Mouse (Mus musculus) CH12.LX (cell line): ENCODE measurements around the gene Nectin2. TPM values are rescaled to one million over a fixed set of nuclear protein-coding genes. Genes with fewer than 3 reads are reported as not detected.
A peak's percentile ranks its signal among the peaks of the same experiment; 100 is the strongest.
"Not testable (repeated sequence)": the region's sequence is repeated elsewhere in the genome, so short reads cannot be mapped to it uniquely, and the experiment has no call there.

Experiments used
- DNase-seq: peaks from one replicate; pipeline ENCODE4 v3.0.0-alpha.2; 2013; ENCODE audit errors: extremely low read depth
- H3K27ac ChIP-seq: 2 replicates; pipeline ENCODE4 v1.5.1; 2012; ENCODE audit warnings: low read depth, mild to moderate bottlenecking, control low read depth, moderate library complexity; ENCODE audit not compliant: insufficient read depth
- H3K27me3 ChIP-seq: replicated peaks from 2 replicates; pipeline ENCODE3; 2012; ENCODE audit warnings: inconsistent platforms
- H3K36me3 ChIP-seq, 2 experiments: replicated peaks in 1 of 2; 2 replicates each; pipeline versions ENCODE3 to v1.6.1; 2012; ENCODE audit warnings: inconsistent platforms in 1 of 2, low read length in 1 of 2, mild to moderate bottlenecking in 1 of 2, mixed read lengths in 1 of 2, moderate library complexity in 1 of 2; ENCODE audit not compliant: control insufficient read depth in 1 of 2, insufficient read depth in 1 of 2
- H3K4me1 ChIP-seq, 2 experiments: 2 replicates each; pipeline ENCODE4 v1.6.1; 2012; ENCODE audit warnings: inconsistent platforms in 1 of 2, moderate library complexity in 1 of 2; ENCODE audit not compliant: insufficient read depth in 2 of 2, control insufficient read depth in 1 of 2
- H3K4me2 ChIP-seq: 2 replicates; pipeline ENCODE4 v1.6.1; 2012; ENCODE audit warnings: low read depth, mild to moderate bottlenecking, control low read depth; ENCODE audit not compliant: poor library complexity, insufficient read depth, severe bottlenecking
- H3K4me3 ChIP-seq, 3 experiments: fragments of 150-350 bp in 1 of 3; sonication (generic) in 1 of 3; replicated peaks in 1 of 3; 2 replicates each; pipeline versions ENCODE3 to v1.5.1; 2011 to 2012; ENCODE audit warnings: low read depth in 2 of 3, low read length in 2 of 3, mild to moderate bottlenecking in 2 of 3, moderate library complexity in 2 of 3, control low read depth in 1 of 3, improper control_type of control experiment in 1 of 3, inconsistent platforms in 1 of 3, mixed read lengths in 1 of 3; ENCODE audit not compliant: poor library complexity in 1 of 3
- H3K79me2 ChIP-seq: replicated peaks from 2 replicates; pipeline ENCODE4 v1.6.1; 2012; ENCODE audit warnings: mild to moderate bottlenecking, moderate library complexity; ENCODE audit not compliant: control insufficient read depth, poor library complexity, insufficient read depth, severe bottlenecking; ENCODE audit errors: extremely low read depth
- H3K9ac ChIP-seq: 2 replicates; pipeline ENCODE4 v1.6.1; 2012; ENCODE audit warnings: low read depth, mild to moderate bottlenecking, control low read depth, moderate library complexity; ENCODE audit not compliant: insufficient read depth
- H3K9me3 ChIP-seq: replicated peaks from 2 replicates; pipeline ENCODE3; 2012; ENCODE audit warnings: low read length, inconsistent platforms, mixed read lengths
- BHLHE40 ChIP-seq: IDR thresholded peaks from 2 replicates; pipeline ENCODE4 v1.6.1; 2011; ENCODE audit warnings: mild to moderate bottlenecking, low read depth, low read length, improper control_type of control experiment
- CHD1 ChIP-seq: IDR thresholded peaks from 2 replicates; pipeline ENCODE4 v1.6.1; 2012; ENCODE audit warnings: low read depth, low read length, improper control_type of control experiment, inconsistent platforms
- CHD2 ChIP-seq: IDR thresholded peaks from 2 replicates; pipeline ENCODE4 v1.6.1; 2011; ENCODE audit warnings: low read length, improper control_type of control experiment
- ELF1 ChIP-seq: IDR thresholded peaks from 2 replicates; pipeline ENCODE4 v1.6.1; 2014; ENCODE audit warnings: low read depth, mild to moderate bottlenecking, inconsistent platforms, low read length, improper control_type of control experiment
- GABPA ChIP-seq: IDR thresholded peaks from 2 replicates; pipeline ENCODE4 v1.6.1; 2012; ENCODE audit warnings: low read depth, low read length, improper control_type of control experiment, inconsistent platforms; ENCODE audit not compliant: insufficient replicate concordance
- HCFC1 ChIP-seq: IDR thresholded peaks from 2 replicates; pipeline ENCODE4 v1.6.1; 2012; ENCODE audit warnings: low read depth, mild to moderate bottlenecking, inconsistent platforms, low read length, improper control_type of control experiment
- IRF4 ChIP-seq: IDR thresholded peaks from 2 replicates; pipeline ENCODE4 v1.6.1; 2014; ENCODE audit warnings: low read depth, mild to moderate bottlenecking, inconsistent platforms, low read length, improper control_type of control experiment
- JUN ChIP-seq: IDR thresholded peaks from 2 replicates; pipeline ENCODE4 v1.6.1; 2011; ENCODE audit warnings: low read depth, mild to moderate bottlenecking, low read length, improper control_type of control experiment, moderate library complexity; ENCODE audit not compliant: insufficient read depth
- JUND ChIP-seq: conservative IDR thresholded peaks from 2 replicates; pipeline ENCODE4 v1.6.1; 2011; ENCODE audit warnings: low read depth, low read length, improper control_type of control experiment
- KAT2A ChIP-seq: IDR thresholded peaks from 2 replicates; pipeline ENCODE4 v1.6.1; 2012; ENCODE audit warnings: low read length, improper control_type of control experiment, inconsistent platforms; ENCODE audit not compliant: insufficient replicate concordance
- MAZ ChIP-seq: IDR thresholded peaks from 2 replicates; pipeline ENCODE4 v1.6.1; 2012; ENCODE audit warnings: low read depth, mild to moderate bottlenecking, inconsistent platforms, low read length, improper control_type of control experiment, moderate library complexity
- MXI1 ChIP-seq: IDR thresholded peaks from 2 replicates; pipeline ENCODE4 v1.6.1; 2011; ENCODE audit warnings: mild to moderate bottlenecking, low read depth, low read length, improper control_type of control experiment
- MYC ChIP-seq: IDR thresholded peaks from 2 replicates; pipeline ENCODE4 v1.6.1; 2011; ENCODE audit warnings: low read depth, mild to moderate bottlenecking, improper control_type of control experiment, low read length
- NELFE ChIP-seq: IDR thresholded peaks from 2 replicates; pipeline ENCODE4 v1.6.1; 2011; ENCODE audit warnings: low read depth, low read length, improper control_type of control experiment
- NRF1 ChIP-seq: IDR thresholded peaks from 2 replicates; pipeline ENCODE4 v1.6.1; 2014; ENCODE audit warnings: low read depth, mild to moderate bottlenecking, inconsistent platforms, low read length, improper control_type of control experiment, moderate library complexity
- POLR2A ChIP-seq: IDR thresholded peaks from 2 replicates; pipeline ENCODE4 v1.6.1; 2011; ENCODE audit warnings: low read depth, mild to moderate bottlenecking, improper control_type of control experiment, low read length
- POLR2AphosphoS2 ChIP-seq: IDR thresholded peaks from 2 replicates; pipeline ENCODE4 v1.6.1; 2011; ENCODE audit warnings: low read depth, low read length, improper control_type of control experiment
- RAD21 ChIP-seq: IDR thresholded peaks from 2 replicates; pipeline ENCODE4 v1.6.1; 2011; ENCODE audit warnings: low read depth, mild to moderate bottlenecking, low read length, improper control_type of control experiment, moderate library complexity
- RCOR1 ChIP-seq: conservative IDR thresholded peaks from 2 replicates; pipeline ENCODE4 v1.6.1; 2012; ENCODE audit warnings: low read depth, mild to moderate bottlenecking, inconsistent platforms, low read length, improper control_type of control experiment
- SIN3A ChIP-seq: IDR thresholded peaks from 2 replicates; pipeline ENCODE4 v1.6.1; 2012; ENCODE audit warnings: low read length, improper control_type of control experiment, inconsistent platforms
- TBP ChIP-seq: conservative IDR thresholded peaks from 2 replicates; pipeline ENCODE4 v1.6.1; 2011; ENCODE audit warnings: low read depth, low read length, improper control_type of control experiment
- TCF12 ChIP-seq: IDR thresholded peaks from 2 replicates; pipeline ENCODE4 v1.6.1; 2014; ENCODE audit warnings: low read depth, mild to moderate bottlenecking, inconsistent platforms, low read length, improper control_type of control experiment
- USF1 ChIP-seq: IDR thresholded peaks from 2 replicates; pipeline ENCODE4 v1.6.1; 2014; ENCODE audit warnings: low read depth, mild to moderate bottlenecking, inconsistent platforms, low read length, improper control_type of control experiment
- ZC3H11A ChIP-seq: IDR thresholded peaks from 2 replicates; pipeline ENCODE4 v1.6.1; 2012; ENCODE audit warnings: low read depth, mild to moderate bottlenecking, inconsistent platforms, low read length, improper control_type of control experiment
- ZKSCAN1 ChIP-seq: IDR thresholded peaks from 2 replicates; pipeline ENCODE4 v1.6.1; 2012; ENCODE audit warnings: low read depth, inconsistent platforms, low read length, improper control_type of control experiment, borderline replicate concordance
- ZMIZ1 ChIP-seq: IDR thresholded peaks from 2 replicates; pipeline ENCODE4 v1.6.1; 2012; ENCODE audit warnings: low read depth, mild to moderate bottlenecking, inconsistent platforms, low read length, improper control_type of control experiment
- dilution Hi-C: fragments of 300-500 bp; cut with MboI; formaldehyde crosslinking; loops from 2 replicates; pipeline ENCODE4 v1.14.3; 2020; ENCODE audit warnings: low sequenced_read_pairs; ENCODE audit not compliant: extremely low pct_unique_long_range_greater_than_20kb, extremely low pct_ligation_motif_present
- in situ Hi-C: fragments of 300-500 bp; cut with MboI; formaldehyde crosslinking; loops from 3 replicates; pipeline ENCODE4 v1.14.3; 2019; ENCODE audit warnings: low sequenced_read_pairs, low pct_ligation_motif_present, low pct_unique_long_range_greater_than_20kb, mixed read lengths
- polyA plus RNA-seq: library from polyadenylated mRNA; unstranded; fragments of >175 nt; gene quantifications from 2 replicates; pipeline ENCODE4 v1.2.1, GENCODE M21; 2012; ENCODE audit warnings: low read depth; ENCODE audit not compliant: insufficient read length
- total RNA-seq, 2 experiments: library from RNA; depleted of rRNA; stranded (reverse); fragments of 300-350 nt in 1 of 2; fragments of >200 nt in 1 of 2; gene quantifications; 2 replicates each; pipeline ENCODE4 v1.2.3; 2012 to 2014

Gene Nectin2
- total and polyA plus RNA-seq, 3 experiments, result 3.0 to 14.1 (median 6.3) TPM

- no peak; the same call in none of the 2 replicates for TF ChIP-seq MYC
Measured at GRCm38 (mm10) chr7:19792701-19793630, 42.7 kb upstream of the Nectin2 start (continued).

DNA sequence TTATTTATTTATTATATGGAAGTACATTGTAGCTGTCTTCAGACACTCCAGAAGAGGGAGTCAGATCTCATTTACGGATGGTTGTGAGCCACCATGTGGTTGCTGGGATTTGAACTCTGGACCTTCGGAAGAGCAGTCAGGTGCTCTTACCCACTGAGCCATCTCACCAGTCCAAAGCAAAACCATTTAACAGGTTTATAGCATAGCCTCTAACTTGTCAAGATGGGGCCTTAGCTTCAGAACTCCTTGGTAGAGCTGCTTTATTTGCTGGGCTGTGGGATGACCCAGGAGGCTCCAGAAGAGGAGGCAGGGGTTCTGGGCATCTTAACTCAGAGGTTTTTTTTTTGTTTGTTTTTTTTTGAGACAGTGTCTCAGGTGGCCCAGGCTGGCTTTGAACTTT, 41.2 kb upstream of the Nectin2 start:
- in situ Hi-C loops, H3K4me2 ChIP-seq, H3K27ac ChIP-seq, H3K4me3 ChIP-seq, H3K79me2 ChIP-seq, H3K9me3 ChIP-seq, DNase-seq, dilution Hi-C loops, H3K9ac ChIP-seq, H3K27me3 ChIP-seq: not testable (repeated sequence)
- peaks cover 16 to 54% of the 10 kb centered on the region in 2 experiments for H3K4me1 ChIP-seq
- H3K36me3 ChIP-seq, result peaks cover 0 to 10% of the 10 kb centered on the region in 2 experiments
- TF ChIP-seq TBP, result peak; percentile 67; the same call in 1 of the 2 replicates

DNA sequence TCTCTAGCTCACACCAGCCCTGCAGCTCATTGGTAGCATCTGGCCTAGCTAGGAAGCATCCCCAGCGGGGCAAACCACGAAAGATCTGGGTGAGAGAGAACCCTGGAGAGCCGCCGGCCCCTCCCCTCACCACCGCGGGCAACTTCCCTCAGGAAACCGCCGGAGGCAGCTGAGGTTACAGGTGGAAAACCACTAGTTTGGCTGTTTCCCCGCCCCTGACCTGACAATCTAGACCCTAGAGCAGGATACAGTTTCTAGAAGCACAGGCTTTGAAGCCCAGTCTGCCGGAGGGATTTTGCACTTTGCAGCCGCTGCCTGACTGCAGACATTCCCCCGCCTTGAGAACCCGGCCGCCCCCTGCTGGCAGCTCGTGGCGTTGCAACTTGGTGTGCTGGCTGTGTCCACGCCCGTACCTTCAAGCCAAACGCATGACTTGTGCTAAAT, 39.6 kb upstream of the Nectin2 start:
- H3K27me3 ChIP-seq, result peaks cover 4% of the 10 kb centered on the region
- peak overlapping the region; percentile 42 for H3K4me2 ChIP-seq
- H3K27ac ChIP-seq, result no peak overlapping the region
- DNase-seq, result peak; percentile 87
- dilution Hi-C loops, result no loop called here
- peaks cover 0 to 13% of the 10 kb centered on the region in 2 experiments for H3K36me3 ChIP-seq
- in situ Hi-C loops, result loop anchor here (5.0 kb wide), 1 partner anchor 38 kb away; the partner anchor contains the start of gene Nectin2
- H3K79me2 ChIP-seq, result no peaks in the 10 kb centered on the region
- peaks cover 16 to 68% of the 10 kb centered on the region in 2 experiments for H3K4me1 ChIP-seq
- peaks cover 7% of the 10 kb centered on the region for H3K9me3 ChIP-seq
- peak overlapping the region; percentile 23 to 39 (median 25) for H3K4me3 ChIP-seq
- H3K9ac ChIP-seq, result 0 out of 2 replicates have a peak overlapping the region, but pooled peaks have one; percentile 21
- peak; percentile 68 for TF ChIP-seq BHLHE40
- TF ChIP-seq IRF4, result 0 out of 2 replicates have a peak, but pooled peaks have one; percentile 42
- 0 out of 2 replicates have a peak, but pooled peaks have one; percentile 34 for TF ChIP-seq NRF1
- TF ChIP-seq CHD2, result 0 out of 2 replicates have a peak, but pooled peaks have one; percentile 30
- TF ChIP-seq ZKSCAN1, result no peak
- TF ChIP-seq USF1, result no peak
- TF ChIP-seq HCFC1, result peak; percentile 47; the same call in 1 of the 2 replicates
- peak; percentile 69 for TF ChIP-seq SIN3A
- TF ChIP-seq RCOR1, result 0 out of 2 replicates have a peak, but pooled peaks have one; percentile 43
- 0 out of 2 replicates have a peak, but pooled peaks have one; percentile 3 for TF ChIP-seq ZC3H11A
- no peak for TF ChIP-seq POLR2AphosphoS2
- no peak for TF ChIP-seq GABPA
- no peak for TF ChIP-seq CHD1
- no peak for TF ChIP-seq TBP
- TF ChIP-seq TCF12, result peak; percentile 60; the same call in 1 of the 2 replicates
- peak; percentile 75; the same call in 1 of the 2 replicates for TF ChIP-seq MXI1
- peak; percentile 57 for TF ChIP-seq RAD21
- TF ChIP-seq ELF1, result 0 out of 2 replicates have a peak, but pooled peaks have one; percentile 23
- TF ChIP-seq JUN, result no peak
- no peak for TF ChIP-seq KAT2A
- peak; percentile 92; the same call in 1 of the 2 replicates for TF ChIP-seq MAZ
- no peak for TF ChIP-seq JUND
- TF ChIP-seq ZMIZ1, result no peak
- TF ChIP-seq NELFE, result peak; percentile 44; the same call in 1 of the 2 replicates
- TF ChIP-seq POLR2A, result no peak
